Mouse (Mus musculus): ENCODE data around the gene 6030468B19Rik. TPM values are rescaled to one million over a fixed set of nuclear protein-coding genes. Genes with fewer than 3 reads are reported as not detected.

Gene 6030468B19Rik
- total RNA-seq, 1 experiment: not detected

- Histone ChIP-seq H3K9ac (ENCODE audit: insufficient read depth, low read depth, low read length, poor library complexity, severe bottlenecking) (no peak overlapping the region), H3K4me1 (ENCODE audit: control insufficient read depth in 2 of 2, insufficient read depth in 2 of 2, low read length in 2 of 2, poor library complexity in 1 of 2) (peaks cover 5 to 27% of the 10 kb centered on the region in 2 experiments; a peak in 3 of 4 replicates), H3K36me3 (ENCODE audit: control insufficient read depth, insufficient read depth, low read length, poor library complexity, severe bottlenecking) (peaks cover 26% of the 10 kb centered on the region; the same call in 1 of the 2 replicates), H3K27ac (ENCODE audit: insufficient read depth, low read depth, low read length, poor library complexity, severe bottlenecking) (no peak overlapping the region), H3K9me3 (ENCODE audit: control insufficient read depth, insufficient read depth, low read depth, low read length) (no peaks in the 10 kb centered on the region), H3K4me3 (ENCODE audit: insufficient read depth in 1 of 2, low read depth in 1 of 2, low read length in 2 of 2, poor library complexity in 1 of 2, severe bottlenecking in 1 of 2) (no peak overlapping the region)
- no peak for DNase-seq (ENCODE audit: low read depth, low spot score)
- TF ChIP-seq HCFC1 (IDR thresholded peaks at IDR 0.05; ENCODE audit: borderline replicate concordance, insufficient read depth, low read length): no peak
- no peak for TF ChIP-seq ZNF384 (IDR thresholded peaks at IDR 0.05; ENCODE audit: low read depth, low read length)
- no peak for TF ChIP-seq MAFK (IDR thresholded peaks at IDR 0.05; ENCODE audit: insufficient read depth, low read depth, low read length)
- no peak for TF ChIP-seq ZC3H11A (IDR thresholded peaks at IDR 0.05; ENCODE audit: borderline replicate concordance, low read depth, low read length)
- TF ChIP-seq CHD2 (IDR thresholded peaks at IDR 0.05; ENCODE audit: low read depth, low read length): no peak
- in situ Hi-C loops (cut with MboI; ENCODE audit: low sequenced_read_pairs in 2 of 2, unreplicated experiment in 2 of 2): no loop called here
Observed at GRCm38 (mm10) chr11:117764319-117764718, 33.1 kb upstream of the 6030468B19Rik start.

- H3K4me1 ChIP-seq (ENCODE audit: control insufficient read depth in 2 of 2, insufficient read depth in 2 of 2, low read length in 2 of 2, poor library complexity in 1 of 2): peaks cover 5 to 22% of the 10 kb centered on the region in 2 experiments; a peak in 3 of 4 replicates
- TF ChIP-seq MAFK (IDR thresholded peaks at IDR 0.05; ENCODE audit: insufficient read depth, low read depth, low read length) (no peak), CHD2 (IDR thresholded peaks at IDR 0.05; ENCODE audit: low read depth, low read length) (no peak), ZC3H11A (IDR thresholded peaks at IDR 0.05; ENCODE audit: borderline replicate concordance, low read depth, low read length) (no peak), ZNF384 (IDR thresholded peaks at IDR 0.05; ENCODE audit: low read depth, low read length) (no peak), HCFC1 (IDR thresholded peaks at IDR 0.05; ENCODE audit: borderline replicate concordance, insufficient read depth, low read length) (no peak)
- no peaks in the 10 kb centered on the region for H3K9me3 ChIP-seq (ENCODE audit: control insufficient read depth, insufficient read depth, low read depth, low read length)
- H3K9ac ChIP-seq (ENCODE audit: insufficient read depth, low read depth, low read length, poor library complexity, severe bottlenecking): no peak overlapping the region
- no peak overlapping the region for H3K27ac ChIP-seq (ENCODE audit: insufficient read depth, low read depth, low read length, poor library complexity, severe bottlenecking)
- in situ Hi-C loops (cut with MboI; ENCODE audit: low sequenced_read_pairs in 2 of 2, unreplicated experiment in 2 of 2): no loop called here
- DNase-seq (ENCODE audit: low read depth, low spot score): no peak
- H3K4me3 ChIP-seq (ENCODE audit: insufficient read depth in 1 of 2, low read depth in 1 of 2, low read length in 2 of 2, poor library complexity in 1 of 2, severe bottlenecking in 1 of 2): no peak overlapping the region
- H3K36me3 ChIP-seq (ENCODE audit: control insufficient read depth, insufficient read depth, low read length, poor library complexity, severe bottlenecking): peaks cover 21% of the 10 kb centered on the region; the same call in 1 of the 2 replicates
Observed at GRCm38 (mm10) chr11:117765361-117765760, 32.1 kb upstream of the 6030468B19Rik start.

- no peak overlapping the region for H3K4me3 ChIP-seq (ENCODE audit: insufficient read depth in 1 of 2, low read depth in 1 of 2, low read length in 2 of 2, poor library complexity in 1 of 2, severe bottlenecking in 1 of 2)
- peaks cover 21% of the 10 kb centered on the region; the same call in 1 of the 2 replicates for H3K36me3 ChIP-seq (ENCODE audit: control insufficient read depth, insufficient read depth, low read length, poor library complexity, severe bottlenecking)
- H3K9me3 ChIP-seq (ENCODE audit: control insufficient read depth, insufficient read depth, low read depth, low read length): no peaks in the 10 kb centered on the region
- no peak for TF ChIP-seq ZNF384 (IDR thresholded peaks at IDR 0.05; ENCODE audit: low read depth, low read length)
- no peak overlapping the region for H3K9ac ChIP-seq (ENCODE audit: insufficient read depth, low read depth, low read length, poor library complexity, severe bottlenecking)
- in situ Hi-C loops (cut with MboI; ENCODE audit: low sequenced_read_pairs in 2 of 2, unreplicated experiment in 2 of 2): no loop called here
- H3K4me1 ChIP-seq (ENCODE audit: control insufficient read depth in 2 of 2, insufficient read depth in 2 of 2, low read length in 2 of 2, poor library complexity in 1 of 2): peaks cover 5 to 22% of the 10 kb centered on the region in 2 experiments; a peak in 3 of 4 replicates
- H3K27ac ChIP-seq (ENCODE audit: insufficient read depth, low read depth, low read length, poor library complexity, severe bottlenecking): no peak overlapping the region
- DNase-seq (ENCODE audit: low read depth, low spot score): no peak
Observed at GRCm38 (mm10) chr11:117766275-117766674, 31.2 kb upstream of the 6030468B19Rik start.

GRCm38 (mm10) chr11:117768725-117769682 lies 28.5 kb upstream of the 6030468B19Rik start:
- H3K9ac ChIP-seq (ENCODE audit: insufficient read depth, low read depth, low read length, poor library complexity, severe bottlenecking): no peak overlapping the region
- DNase-seq (ENCODE audit: low read depth, low spot score): no peak
- in situ Hi-C loops (cut with MboI; ENCODE audit: low sequenced_read_pairs in 2 of 2, unreplicated experiment in 2 of 2): no loop called here
- no peak overlapping the region for H3K4me3 ChIP-seq (ENCODE audit: insufficient read depth in 1 of 2, low read depth in 1 of 2, low read length in 2 of 2, poor library complexity in 1 of 2, severe bottlenecking in 1 of 2)
- H3K4me1 ChIP-seq (ENCODE audit: control insufficient read depth in 2 of 2, insufficient read depth in 2 of 2, low read length in 2 of 2, poor library complexity in 1 of 2): peaks cover 2 to 20% of the 10 kb centered on the region in 2 experiments; a peak in 3 of 4 replicates
- TF ChIP-seq HCFC1 (IDR thresholded peaks at IDR 0.05; ENCODE audit: borderline replicate concordance, insufficient read depth, low read length) (no peak), ZNF384 (IDR thresholded peaks at IDR 0.05; ENCODE audit: low read depth, low read length) (no peak), MAFK (IDR thresholded peaks at IDR 0.05; ENCODE audit: insufficient read depth, low read depth, low read length) (no peak), ZC3H11A (IDR thresholded peaks at IDR 0.05; ENCODE audit: borderline replicate concordance, low read depth, low read length) (no peak), CHD2 (IDR thresholded peaks at IDR 0.05; ENCODE audit: low read depth, low read length) (no peak)
- no peaks in the 10 kb centered on the region for H3K9me3 ChIP-seq (ENCODE audit: control insufficient read depth, insufficient read depth, low read depth, low read length)
- no peak overlapping the region for H3K27ac ChIP-seq (ENCODE audit: insufficient read depth, low read depth, low read length, poor library complexity, severe bottlenecking)
- H3K36me3 ChIP-seq (ENCODE audit: control insufficient read depth, insufficient read depth, low read length, poor library complexity, severe bottlenecking): peaks cover 27% of the 10 kb centered on the region; the same call in 1 of the 2 replicates
